Mouse (Mus musculus) liver, embryonic 14.5 days (tissue): ENCODE measurements at regions not wholly inside any gene's neighbourhood (a gene's known extent, or its start where the extent isn't known, plus 50 kb on each side); places are given as distances from the start of the nearest gene placed in this dataset.
"Not testable (repeated sequence)": the region's sequence is repeated elsewhere in the genome, so short reads cannot be mapped to it uniquely, and the experiment has no call there.

Source experiments
- ATAC-seq: fragments of 200-750 bp; cut with Nextera tagmentation; 2 replicates; pipeline ENCODE4 v1.8.0; 2017; ENCODE audit warnings: moderate number of reproducible peaks, mild to moderate bottlenecking, moderate library complexity; ENCODE audit not compliant: insufficient read depth
- DNase-seq, 3 experiments: peaks; one replicate each; pipeline ENCODE4 v3.0.0-alpha.2; 2012 to 2013; ENCODE audit warnings: low read depth in 3 of 3, low spot score in 3 of 3
- H3K27ac ChIP-seq: fragments of 300-500 bp; sonication (generic); 2 replicates; pipeline ENCODE4 v1.5.1; 2014; ENCODE audit warnings: moderate library complexity, mild to moderate bottlenecking, control low read depth, inconsistent platforms
- H3K27me3 ChIP-seq: fragments of 300-500 bp; sonication (generic); 2 replicates; pipeline ENCODE4 v1.6.1; 2014; ENCODE audit warnings: mild to moderate bottlenecking, low read length, moderate library complexity; ENCODE audit not compliant: control insufficient read depth, insufficient read depth
- H3K36me3 ChIP-seq: fragments of 300-500 bp; sonication (generic); replicated peaks from 2 replicates; pipeline ENCODE4 v1.6.1; 2014; ENCODE audit warnings: low read depth; ENCODE audit not compliant: control insufficient read depth, insufficient read depth
- H3K4me1 ChIP-seq, 2 experiments: fragments of 200-500 bp in 1 of 2; fragments of 300-500 bp in 1 of 2; sonication (generic) in 1 of 2; replicated peaks; 2 replicates each; pipeline ENCODE4 v1.6.1; 2012 to 2014; ENCODE audit warnings: antibody characterized with exemption in 1 of 2, inconsistent platforms in 1 of 2, low read length in 1 of 2; ENCODE audit not compliant: control insufficient read depth in 2 of 2, insufficient read depth in 2 of 2
- H3K4me2 ChIP-seq: fragments of 300-500 bp; sonication (generic); 2 replicates; pipeline ENCODE4 v1.6.1; 2014; ENCODE audit warnings: low read depth, mild to moderate bottlenecking, control low read depth, moderate library complexity
- H3K4me3 ChIP-seq, 2 experiments: fragments of 200-500 bp in 1 of 2; fragments of 300-500 bp in 1 of 2; sonication (generic) in 1 of 2; 2 replicates each; pipeline ENCODE4 v1.5.1; 2012 to 2014; ENCODE audit warnings: low read depth in 2 of 2, low read length in 2 of 2, mild to moderate bottlenecking in 2 of 2, control low read depth in 1 of 2, inconsistent platforms in 1 of 2, moderate library complexity in 1 of 2; ENCODE audit not compliant: insufficient read depth in 1 of 2
- H3K9ac ChIP-seq: fragments of 300-500 bp; sonication (generic); replicated peaks from 2 replicates; pipeline ENCODE4 v1.6.1; 2014; ENCODE audit warnings: mild to moderate bottlenecking, control low read depth, moderate library complexity
- H3K9me3 ChIP-seq: fragments of 300-500 bp; sonication (generic); 2 replicates; pipeline ENCODE4 v1.6.1; 2016; ENCODE audit warnings: low read length, mixed read lengths; ENCODE audit not compliant: control insufficient read depth
- CTCF ChIP-seq: IDR thresholded peaks from 2 replicates; pipeline ENCODE4 v1.5.1; 2016; ENCODE audit warnings: antibody characterized with exemption, low read depth, control low read depth
- EP300 ChIP-seq: IDR thresholded peaks from 2 replicates; pipeline ENCODE4 v1.6.1; 2016; ENCODE audit warnings: antibody characterized with exemption, low read depth
- WGBS: fragments of 180-500 bp; shearing (Covaris S2); extraction: QIAGEN DNeasy Blood & Tissue Kit; methylation state at CpG from one replicate; pipeline ENCODE4 v1.1.7; 2014; ENCODE audit not compliant: insufficient replicate concordance; 5-methylcytosine and 5-hydroxymethylcytosine counted together

DNA sequence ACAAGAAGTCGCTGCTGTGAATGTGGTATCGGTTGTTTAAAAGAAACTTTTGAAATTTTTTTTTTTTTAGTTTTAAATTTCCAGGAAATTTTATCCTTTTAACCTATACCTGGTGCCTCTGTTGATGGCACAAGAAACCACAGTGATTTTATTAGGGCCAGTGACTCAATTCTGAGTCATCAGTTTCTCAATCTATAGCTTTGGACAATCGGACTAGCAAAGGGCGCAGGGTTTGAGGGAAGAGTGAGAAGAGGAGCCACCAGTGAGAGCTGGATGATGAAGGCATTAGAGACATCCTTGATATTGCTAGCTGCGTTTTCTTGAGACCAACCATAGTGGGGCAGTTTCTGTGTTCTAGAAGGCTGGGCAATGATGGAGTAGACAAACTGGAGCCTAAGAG is 55.4 kb upstream of the Il33 start:
- no peak for ATAC-seq
- Histone ChIP-seq H3K9ac (no peak overlapping the region), H3K36me3 (no peaks in the 10 kb centered on the region), H3K27me3 (no peaks in the 10 kb centered on the region; the same call in 1 of the 2 replicates), H3K9me3 (no peaks in the 10 kb centered on the region), H3K27ac (no peak overlapping the region), H3K4me1 (no peaks in the 10 kb centered on the region), H3K4me2 (no peak overlapping the region), H3K4me3 (no peak overlapping the region)
- no peak for DNase-seq
- WGBS, result 60% methylated on average over 5 of the region's 5 CpGs
- TF ChIP-seq EP300, result no peak
- TF ChIP-seq CTCF, result no peak

DNA sequence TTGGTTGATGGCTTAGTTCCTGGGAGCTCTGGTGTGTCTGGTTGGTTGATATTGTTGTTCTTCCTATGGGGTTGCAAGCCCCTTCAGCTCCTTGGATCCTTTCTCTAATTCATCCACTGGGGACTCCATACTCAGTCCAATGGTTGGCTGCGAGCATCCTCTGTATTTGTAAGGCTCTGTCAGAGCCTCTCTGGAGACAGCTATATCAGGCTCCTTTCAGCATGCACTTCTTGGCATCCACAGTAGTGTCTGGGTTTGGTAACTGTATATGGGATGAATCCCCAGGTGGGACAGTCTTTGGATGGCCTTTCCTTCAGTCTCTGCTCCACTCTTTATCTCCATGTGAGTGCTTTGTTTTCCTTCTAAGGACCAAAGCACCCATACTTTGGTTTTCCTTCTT is 55.9 kb upstream of the Ranbp6 start:
- not testable (repeated sequence) for H3K27ac ChIP-seq, H3K9ac ChIP-seq, H3K4me1 ChIP-seq, H3K27me3 ChIP-seq, H3K9me3 ChIP-seq, H3K4me3 ChIP-seq, ATAC-seq, H3K4me2 ChIP-seq, DNase-seq, H3K36me3 ChIP-seq
- 57% methylated on average over 1 of the region's 1 CpGs for WGBS

DNA sequence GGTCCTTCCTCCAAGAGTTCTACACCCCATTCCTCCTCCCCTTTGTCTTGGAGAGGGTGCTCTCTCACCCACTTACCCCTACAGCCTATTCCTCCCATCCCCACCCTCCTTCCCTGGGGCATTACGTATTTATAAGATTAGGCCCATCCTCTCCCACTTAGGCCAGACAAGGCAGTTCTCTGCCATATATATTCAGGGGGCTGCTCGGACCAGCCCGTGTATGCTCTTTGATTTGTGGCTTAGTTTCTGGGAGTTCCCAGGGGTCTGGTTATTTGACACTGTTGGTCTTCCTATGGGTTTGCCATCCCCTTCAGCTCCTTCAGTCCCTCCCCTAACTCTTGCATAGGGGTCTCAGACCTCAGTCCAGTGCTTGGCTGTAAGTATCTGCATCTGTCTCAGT is 54.0 kb upstream of the Ranbp6 start:
- no peaks in the 10 kb centered on the region; the same call in 1 of the 2 replicates for H3K27me3 ChIP-seq
- H3K4me2 ChIP-seq, result no peak overlapping the region
- H3K36me3 ChIP-seq, result no peaks in the 10 kb centered on the region
- no peaks in the 10 kb centered on the region for H3K9me3 ChIP-seq
- DNase-seq, result no peak
- H3K27ac ChIP-seq, result no peak overlapping the region
- no peak overlapping the region for H3K4me3 ChIP-seq
- no peak for ATAC-seq
- no peak overlapping the region for H3K9ac ChIP-seq
- TF ChIP-seq EP300 (no peak), CTCF (no peak)
- WGBS, result 69% methylated on average over 3 of the region's 3 CpGs
- H3K4me1 ChIP-seq, result no peaks in the 10 kb centered on the region

DNA sequence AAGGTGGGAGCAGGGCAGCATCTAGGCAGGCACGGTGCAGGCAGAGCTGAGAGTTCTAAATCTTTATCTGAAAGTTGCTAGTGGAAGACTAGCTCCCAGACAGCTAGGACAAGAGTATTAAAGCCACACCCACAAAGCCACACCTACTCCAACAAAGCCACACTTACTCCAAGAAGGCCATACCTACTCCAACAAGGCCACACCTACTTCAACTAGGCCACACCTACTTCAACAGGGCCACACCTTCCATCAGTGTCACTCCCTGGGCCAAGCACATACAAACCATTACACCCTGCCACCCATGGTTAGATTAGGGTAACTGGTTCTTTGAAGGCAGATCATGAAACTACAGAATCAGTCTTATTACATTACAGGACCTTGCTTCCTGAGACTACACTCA is 52.4 kb upstream of the Ranbp6 start:
- no peak overlapping the region for H3K4me3 ChIP-seq
- no peak for ATAC-seq
- no peaks in the 10 kb centered on the region for H3K36me3 ChIP-seq

DNA sequence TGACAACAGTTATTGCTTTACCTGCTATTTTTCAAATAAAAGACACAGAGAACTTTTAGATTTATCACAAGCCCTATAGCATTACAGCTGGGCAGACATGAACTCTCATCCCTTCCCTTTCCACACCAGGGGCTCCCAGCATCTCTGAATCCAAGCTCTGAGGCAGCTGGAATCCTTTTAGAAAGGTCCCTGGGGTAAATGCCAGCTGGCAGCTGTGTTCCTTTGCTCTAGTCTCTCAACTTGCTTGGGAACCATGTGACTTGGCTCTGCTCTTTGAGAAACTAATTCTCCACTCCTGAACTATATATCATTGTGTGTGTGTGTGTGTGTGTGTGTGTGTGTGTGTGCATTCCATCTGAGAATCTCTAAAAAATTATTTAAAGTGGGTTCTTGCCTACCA is 50.0 kb upstream of the Ranbp6 start:
- Histone ChIP-seq H3K27me3 (no peaks in the 10 kb centered on the region), H3K36me3 (no peaks in the 10 kb centered on the region), H3K4me1 (no peaks in the 10 kb centered on the region), H3K4me3 (no peak overlapping the region), H3K27ac (no peak overlapping the region), H3K4me2 (no peak overlapping the region), H3K9me3 (no peaks in the 10 kb centered on the region), H3K9ac (no peak overlapping the region)
- no peak for ATAC-seq
- TF ChIP-seq EP300 (no peak), CTCF (no peak)
- no peak for DNase-seq

More for the DNA sequence above, 52.4 kb upstream of the Ranbp6 start:
- no peak overlapping the region for H3K9ac ChIP-seq
- H3K4me2 ChIP-seq, result no peak overlapping the region
- no peaks in the 10 kb centered on the region for H3K9me3 ChIP-seq
- no peaks in the 10 kb centered on the region; the same call in 1 of the 2 replicates for H3K27me3 ChIP-seq
- H3K4me1 ChIP-seq, result no peaks in the 10 kb centered on the region
- H3K27ac ChIP-seq, result no peak overlapping the region
- WGBS, result 40% methylated on average over 1 of the region's 1 CpGs
- peak in 1 of 3 experiments; percentile 24 for DNase-seq
- no peak for TF ChIP-seq CTCF
- TF ChIP-seq EP300, result no peak
